Mouse (Mus musculus): ENCODE data around the gene Rtn3.
"Not testable (repeated sequence)": the region's sequence is repeated elsewhere in the genome, so short reads cannot be mapped to it uniquely, and the experiment has no call there.

Rtn3 gene

DNA sequence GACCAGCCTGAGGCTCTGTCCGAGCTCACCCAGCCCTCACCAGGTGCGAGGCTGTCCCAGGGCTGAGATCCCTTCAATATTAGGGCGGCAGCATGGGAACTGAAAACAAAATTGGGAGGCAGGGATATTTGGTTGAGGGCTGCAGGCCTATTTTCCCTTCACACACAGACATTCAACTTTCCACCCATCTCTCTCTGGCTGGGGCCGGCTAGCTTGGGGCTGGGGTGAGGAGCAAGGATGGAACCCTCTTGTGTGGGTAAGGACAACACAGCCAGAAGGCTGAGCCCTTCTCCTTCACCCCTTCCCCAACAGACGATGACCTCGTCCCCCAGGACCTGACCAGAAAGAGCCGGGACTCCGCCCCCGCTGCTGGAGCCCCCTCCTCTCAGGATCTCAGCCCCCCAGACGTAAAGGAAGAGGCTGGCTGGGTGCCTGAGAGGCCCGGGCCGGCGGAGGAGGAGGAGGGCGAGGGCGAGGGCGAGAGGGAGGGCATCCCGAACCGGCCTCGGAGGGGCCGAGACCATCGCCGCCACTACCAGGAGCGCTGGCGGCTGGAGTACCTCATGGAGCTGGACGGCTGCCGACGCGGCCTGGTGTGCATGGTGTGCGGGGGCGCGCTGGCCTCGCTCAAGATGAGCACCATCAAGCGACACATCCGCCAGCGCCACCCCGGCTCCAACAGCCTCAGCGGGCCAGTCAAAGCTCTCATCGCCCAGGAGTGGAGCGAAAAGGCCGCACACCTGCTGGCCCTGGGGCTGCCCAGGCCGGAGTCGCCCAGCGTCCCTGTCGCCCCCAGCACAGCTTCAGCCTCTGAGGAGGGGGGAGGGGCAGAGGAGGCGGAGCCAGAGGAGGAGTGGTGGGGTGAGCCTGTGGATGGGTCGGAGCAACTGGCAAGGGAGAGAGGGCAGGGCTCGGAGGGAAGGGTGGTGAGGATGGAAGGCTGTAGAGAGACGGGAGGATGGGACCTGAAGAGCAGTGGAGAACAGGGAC, 61.2 kb downstream of the Rtn3 start:
- no peak for DNase-seq (ENCODE audit: low read depth)

DNA sequence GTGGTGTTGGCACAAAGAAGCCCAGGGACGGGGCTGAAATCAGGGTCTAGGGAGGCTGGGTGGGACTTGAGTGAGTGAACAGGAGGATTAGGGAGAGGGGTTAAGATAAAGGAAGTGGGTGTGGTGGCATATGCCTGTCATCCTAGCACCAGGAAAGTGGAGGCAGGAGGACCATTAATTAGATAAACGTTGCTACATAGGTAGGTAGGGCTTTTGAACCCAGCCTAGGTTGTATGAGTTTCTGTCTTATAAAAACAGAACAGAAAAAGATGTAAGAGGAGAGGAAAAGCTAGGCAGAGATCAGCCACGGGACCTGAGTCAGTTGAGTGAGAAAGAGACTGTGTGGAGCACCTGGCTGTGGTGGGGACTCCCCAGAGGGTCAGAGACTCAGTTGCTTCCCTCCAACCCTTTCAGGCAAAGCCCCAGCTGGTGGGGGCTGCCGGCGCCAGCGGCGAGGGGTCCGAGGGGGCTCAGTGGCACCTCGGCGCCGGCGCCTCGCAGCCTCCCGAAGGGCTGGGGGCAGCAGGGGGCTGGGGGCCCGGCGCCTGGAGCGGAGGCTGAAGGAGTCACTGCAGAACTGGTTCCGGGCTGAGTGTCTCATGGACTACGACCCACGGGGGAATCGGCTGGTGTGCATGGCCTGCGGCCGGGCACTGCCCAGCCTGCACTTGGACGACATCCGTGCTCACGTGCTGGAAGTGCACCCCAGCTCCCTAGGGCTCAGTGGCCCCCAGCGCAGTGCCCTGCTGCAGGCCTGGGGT, 62.1 kb downstream of the Rtn3 start:
- no peak for DNase-seq (ENCODE audit: low read depth)

DNA sequence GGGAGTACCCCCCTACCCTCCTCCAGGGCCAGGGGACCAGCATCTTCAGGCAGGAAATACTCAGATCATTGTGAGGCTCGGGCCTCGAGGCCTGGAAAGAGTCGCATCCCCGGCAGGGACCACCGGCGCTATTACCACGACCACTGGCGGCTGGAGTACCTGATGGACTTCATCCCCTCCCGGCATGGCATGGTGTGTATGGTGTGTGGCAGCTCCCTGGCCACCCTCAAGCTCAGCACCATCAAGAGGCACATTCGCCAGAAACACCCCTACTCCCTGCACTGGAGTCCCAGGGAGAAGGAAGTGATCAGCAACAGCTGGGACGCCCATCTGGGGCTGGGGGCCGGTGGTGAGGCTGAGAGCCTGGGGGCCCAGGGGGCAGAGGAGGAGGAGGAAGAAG, 63.0 kb downstream of the Rtn3 start:
- DNase-seq (ENCODE audit: low read depth): no peak

- DNase-seq (ENCODE audit: low read depth): no peak
Observed at GRCm38 (mm10) chr19:7419134-7419533, 63.9 kb downstream of the Rtn3 start.

- DNase-seq (ENCODE audit: low read depth): peak; percentile 96
Observed at GRCm38 (mm10) chr19:7417911-7418849, 64.9 kb downstream of the Rtn3 start.

DNA sequence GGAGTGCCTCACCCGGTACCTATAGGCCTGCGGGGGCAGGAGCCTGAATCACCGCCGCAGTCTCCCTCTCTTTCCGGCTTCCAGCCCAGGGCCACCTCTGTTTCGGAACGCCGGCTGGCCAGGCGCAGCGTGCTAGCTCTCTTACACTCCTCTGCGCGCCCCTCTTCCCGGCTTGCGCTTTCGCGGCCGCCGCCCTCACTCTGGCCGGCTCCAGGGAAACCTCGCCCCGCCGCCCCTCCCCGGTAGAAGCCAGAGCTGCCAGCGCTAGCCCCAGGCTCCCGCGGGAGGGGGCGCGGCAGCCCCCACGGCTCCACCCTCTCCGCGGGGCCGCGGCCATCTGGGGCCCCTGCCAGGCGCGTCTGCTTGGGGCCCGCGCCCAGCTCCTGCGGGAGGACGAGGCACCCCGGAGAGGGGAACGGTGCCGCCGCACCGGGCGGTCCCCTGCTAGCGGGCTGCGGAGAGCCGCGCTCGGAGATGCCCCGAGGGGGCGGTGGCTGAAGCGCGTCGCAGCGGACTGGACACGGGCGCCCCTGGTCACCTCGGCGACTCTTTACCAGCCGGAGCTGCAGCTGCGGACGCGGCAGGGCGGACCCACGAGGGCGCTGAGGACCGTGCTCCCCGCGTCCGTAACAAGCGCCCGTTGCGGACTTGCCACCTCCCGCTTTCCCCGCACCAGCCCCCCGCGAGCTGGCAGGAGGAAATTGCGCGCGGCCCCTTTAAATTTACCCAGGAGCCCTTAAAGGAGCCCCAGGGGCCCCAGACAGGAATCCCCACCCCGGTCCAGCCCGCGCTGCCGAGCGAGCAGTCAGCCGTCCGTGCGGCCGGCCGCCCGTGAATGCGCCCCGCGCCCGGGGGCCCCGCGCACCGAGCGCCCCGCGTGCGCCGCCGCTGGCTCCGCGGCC, 66.0 kb downstream of the Rtn3 start, which contains the start of gene 2700081O15Rik:
Gene 2700081O15Rik (plus strand): TSS at position 792 of the 902 bp plus-strand sequence.
- peak; percentile 94 for DNase-seq (ENCODE audit: low read depth)

- no peak for DNase-seq (ENCODE audit: low read depth)
Observed at GRCm38 (mm10) chr19:7415916-7416833, 66.9 kb downstream of the Rtn3 start.

DNA sequence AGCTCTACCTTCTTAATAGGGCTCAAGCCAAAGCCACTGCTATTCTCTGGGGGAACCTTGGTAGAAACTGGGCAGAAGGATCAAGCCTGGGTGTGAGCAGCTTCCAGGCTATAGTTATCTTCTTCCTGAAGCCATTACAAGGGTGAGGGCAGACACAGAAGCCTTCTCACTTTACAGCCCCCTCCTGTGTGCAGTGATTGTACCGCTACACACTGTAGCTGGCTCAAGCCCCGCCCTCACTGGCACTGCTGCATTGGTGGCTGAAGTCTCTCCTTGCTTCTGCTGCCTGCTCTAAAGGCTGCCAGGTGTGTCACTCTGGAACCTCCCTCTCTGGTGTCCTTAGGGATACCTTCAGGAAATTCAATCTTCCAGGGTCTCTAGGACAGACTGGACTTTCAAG, 70.7 kb downstream of the Rtn3 start:
- no peak for DNase-seq (ENCODE audit: low read depth)

GRCm38 (mm10) chr19:7404623-7405229, 78.4 kb downstream of the Rtn3 start:
- no peak for DNase-seq (ENCODE audit: low read depth)

DNA sequence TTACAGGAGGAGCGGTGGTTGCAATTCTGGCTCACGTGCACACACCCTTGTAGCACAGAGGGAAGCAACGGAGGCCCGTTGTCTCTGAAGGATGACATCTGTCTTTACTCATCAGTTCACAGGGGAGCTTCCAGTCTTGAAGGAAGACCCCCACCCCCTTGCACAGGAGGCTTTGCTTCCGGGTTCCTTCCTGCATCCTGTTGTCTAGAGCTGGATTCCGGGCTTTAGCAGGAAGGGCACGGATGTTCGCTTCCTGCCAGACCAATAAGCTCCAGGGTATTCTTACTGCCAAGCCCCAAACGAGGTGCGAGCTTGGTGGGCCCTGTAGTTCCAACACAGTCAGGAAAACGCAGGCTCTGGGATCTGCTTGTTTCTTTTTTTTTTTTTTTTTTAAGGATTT, 82.4 kb downstream of the Rtn3 start:
- no peak for DNase-seq (ENCODE audit: low read depth)

GRCm38 (mm10) chr19:7398898-7399297, 84.2 kb downstream of the Rtn3 start:
- DNase-seq (ENCODE audit: low read depth): not testable (repeated sequence)

DNA sequence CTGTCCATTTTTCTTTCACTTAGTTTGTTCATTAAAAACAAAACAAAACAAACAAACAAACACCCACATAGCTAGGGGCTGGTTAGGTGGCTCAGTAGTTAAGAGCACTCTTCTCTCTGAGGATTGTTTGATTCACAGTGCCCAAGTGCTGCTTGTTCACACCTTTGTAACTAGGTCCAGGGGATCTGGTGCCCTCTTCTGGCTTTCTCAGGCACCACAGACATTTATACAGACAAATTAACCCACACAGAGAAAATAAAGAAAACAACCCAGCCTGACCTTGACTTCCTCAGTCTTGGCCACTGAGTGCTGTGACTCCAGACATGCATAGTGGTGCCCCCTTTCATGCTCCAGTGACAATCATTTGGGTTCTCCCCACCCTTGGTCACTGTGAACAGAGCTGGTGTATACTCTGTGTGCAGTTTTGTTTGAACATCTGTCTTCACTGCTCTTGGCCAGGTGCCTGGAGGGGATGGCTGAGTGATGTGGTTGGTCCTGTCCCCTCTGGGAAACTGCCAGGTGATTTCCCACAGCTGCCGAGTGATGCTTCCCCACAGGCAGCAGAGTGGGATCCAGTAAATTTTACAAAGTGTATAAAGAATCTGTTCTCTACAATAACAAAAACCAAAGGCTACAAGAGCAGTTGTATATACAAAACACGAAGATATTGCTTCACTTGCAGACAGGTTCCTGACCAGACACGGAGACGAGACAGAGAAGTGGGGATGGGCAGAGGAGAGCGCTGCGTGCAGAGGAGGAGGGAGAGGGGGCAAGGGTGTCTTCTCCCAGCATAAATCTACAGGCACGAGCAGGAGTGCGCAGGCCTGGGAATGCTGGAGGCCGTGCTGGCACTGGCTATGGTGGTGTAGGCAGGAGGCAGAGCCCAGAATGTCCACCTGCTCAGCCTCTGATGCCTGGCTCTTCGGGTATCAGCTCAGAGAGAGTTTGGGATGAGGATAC, 85.9 kb downstream of the Rtn3 start:
- DNase-seq (ENCODE audit: low read depth): peak; percentile 68

GRCm38 (mm10) chr19:7388488-7388887, 94.6 kb downstream of the Rtn3 start:
- DNase-seq (ENCODE audit: low read depth): no peak

DNA sequence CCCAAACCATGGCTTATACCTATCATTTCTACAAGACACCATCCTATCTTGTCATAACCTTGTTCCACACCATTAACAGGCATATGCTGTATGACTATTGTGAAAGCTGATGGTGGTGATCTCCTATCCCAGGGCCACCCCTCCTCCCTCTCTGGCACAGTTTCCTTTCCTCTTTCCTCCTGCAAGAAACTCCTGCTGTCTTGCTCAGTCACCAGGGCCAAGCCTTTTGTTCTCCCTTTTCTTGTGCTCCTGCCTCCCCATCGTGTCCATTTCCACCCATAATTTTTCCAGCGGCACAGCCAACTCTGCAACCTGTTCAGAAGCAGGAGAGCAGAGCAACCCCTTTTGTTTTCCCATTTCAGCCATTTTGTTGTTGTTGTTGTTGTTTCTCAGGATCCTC, 97.0 kb downstream of the Rtn3 start:
- no peak for DNase-seq (ENCODE audit: low read depth)

DNA sequence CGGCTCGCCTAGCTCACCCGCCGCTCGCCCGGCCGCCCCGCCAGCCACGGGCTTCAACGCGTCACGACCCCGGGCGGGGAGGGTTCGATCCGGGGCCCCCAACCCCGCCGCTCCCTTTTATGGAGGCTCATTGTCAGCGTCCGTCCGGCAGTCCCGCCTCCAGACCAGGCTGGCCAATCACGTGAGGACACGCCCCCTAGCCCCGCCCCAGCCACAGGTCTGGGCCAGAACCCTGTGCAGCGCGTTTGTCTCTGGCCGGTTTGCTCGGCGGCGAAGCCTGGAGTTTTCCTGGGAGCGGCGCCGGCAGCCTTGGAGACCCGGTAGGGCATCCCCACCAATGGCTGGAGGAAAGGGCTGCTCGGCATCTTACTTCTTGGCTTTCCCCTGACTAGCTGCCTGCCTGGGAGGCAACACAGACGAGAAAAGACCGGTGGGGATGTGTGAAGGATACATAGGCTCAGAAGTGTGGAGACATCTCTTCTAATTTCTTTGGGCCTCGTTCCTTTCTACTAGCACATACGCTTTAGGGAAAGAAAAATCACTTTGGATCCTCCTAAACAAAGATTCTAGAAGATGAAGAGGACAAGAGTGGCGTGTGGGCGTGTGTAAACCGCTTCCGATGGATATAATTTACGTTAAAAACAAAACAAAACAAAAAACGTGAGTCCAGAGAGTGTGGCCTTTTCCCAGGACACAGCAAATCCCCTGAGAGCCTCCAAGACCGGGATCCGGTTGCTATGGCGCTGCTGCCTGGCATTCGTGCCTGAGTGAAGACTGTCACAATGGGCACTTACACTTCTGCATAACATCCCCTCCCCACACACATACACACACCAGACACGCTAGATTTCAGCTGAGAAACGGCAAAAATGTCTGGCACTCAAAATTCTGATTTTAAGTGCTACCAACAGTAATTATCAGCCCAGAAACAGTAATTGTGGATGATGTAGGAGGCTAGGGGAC, 99.9 kb downstream of the Rtn3 start, which contains the start of gene Spindoc:
Gene Spindoc (minus strand): TSS at position 92 of the 963 bp plus-strand sequence.
- DNase-seq (ENCODE audit: low read depth): peak; percentile 99

DNA sequence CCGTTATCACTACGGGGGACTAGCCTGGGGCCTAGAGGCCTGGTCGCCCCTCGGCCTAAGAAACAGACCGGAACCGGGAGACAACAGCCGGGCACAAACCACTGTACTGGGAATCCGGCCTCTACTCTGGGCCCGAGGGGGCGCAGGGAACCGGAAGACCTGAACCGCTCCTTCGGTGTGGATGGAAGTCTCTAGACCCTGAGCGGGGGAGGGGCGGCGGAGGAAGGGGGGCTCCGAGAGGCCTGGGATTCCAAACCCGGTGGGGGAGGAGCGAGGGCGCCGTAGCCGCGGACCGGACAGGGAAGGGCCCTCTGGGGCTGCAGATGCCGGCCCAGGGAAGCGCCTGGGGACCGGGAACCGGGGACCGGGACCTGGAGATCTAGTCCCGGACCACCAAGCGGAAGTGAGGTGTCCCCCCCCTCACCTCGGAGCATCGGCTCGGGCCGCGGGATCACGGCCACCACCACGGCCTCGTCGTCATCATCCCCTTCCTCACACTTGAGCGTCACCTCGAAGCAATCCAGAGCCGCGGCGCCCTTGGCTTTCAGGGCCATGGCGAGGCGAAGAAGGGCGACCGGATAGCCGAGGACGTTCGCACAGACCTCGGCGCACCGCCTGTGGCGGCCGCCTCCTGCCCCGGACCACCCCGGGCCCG, 100.7 kb downstream of the Rtn3 start:
- DNase-seq (ENCODE audit: low read depth): peak; percentile 81
